Mouse (Mus musculus): ENCODE data around the gene Cfi. TPM values are rescaled to one million over a fixed set of nuclear protein-coding genes. Genes with fewer than 3 reads are reported as not detected.
A peak's percentile ranks its signal among the peaks of the same experiment; 100 is the strongest.

Cfi gene
- total and polyA plus RNA-seq, 2 experiments from 2014 or later: 0.42 to 1.2 TPM

DNA sequence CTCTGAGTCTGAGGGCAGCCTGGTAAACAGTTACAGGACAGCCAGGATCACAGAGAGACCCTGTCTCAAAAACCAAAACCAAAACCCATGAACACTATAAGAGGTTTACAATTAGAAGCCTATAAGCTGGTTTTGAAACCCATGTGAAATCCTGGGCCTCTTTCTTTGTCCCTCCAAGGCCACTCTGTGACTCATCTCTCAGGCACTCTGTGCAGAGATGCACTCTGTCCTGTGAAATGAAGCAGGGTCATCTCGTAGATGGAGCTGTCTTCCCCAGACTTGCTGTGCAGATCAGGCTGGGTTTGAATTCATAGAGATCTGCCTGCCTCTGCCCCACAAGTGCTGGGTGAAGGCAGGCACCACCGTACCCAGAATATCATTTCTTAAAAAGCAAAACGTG lies 81.7 kb downstream of the Cfi start:
- no peak for TF ChIP-seq CTCF (IDR thresholded peaks at IDR 0.05)
- Histone ChIP-seq H3K9ac (replicated peaks; ENCODE audit: low read length, poor library complexity, severe bottlenecking) (no peak overlapping the region), H3K27ac (ENCODE audit: low read depth, low read length) (no peak overlapping the region), H3K4me3 (ENCODE audit: low read depth, low read length) (no peak overlapping the region), H3K36me3 (ENCODE audit: insufficient read depth, low read length) (no peaks in the 10 kb centered on the region), H3K4me1 (ENCODE audit: insufficient read depth, low read length) (no peaks in the 10 kb centered on the region), H3K4me2 (ENCODE audit: low read depth, low read length, poor library complexity, severe bottlenecking) (no peak overlapping the region), H3K9me3 (ENCODE audit: low read length) (no peaks in the 10 kb centered on the region), H3K27me3 (ENCODE audit: insufficient read depth, low read length) (no peaks in the 10 kb centered on the region)
- no peak for ATAC-seq (ENCODE audit: low FRiP score)
- 82% methylated on average over 3 of the region's 3 CpGs for WGBS
- DNase-seq (ENCODE audit: low spot score): no peak

DNA sequence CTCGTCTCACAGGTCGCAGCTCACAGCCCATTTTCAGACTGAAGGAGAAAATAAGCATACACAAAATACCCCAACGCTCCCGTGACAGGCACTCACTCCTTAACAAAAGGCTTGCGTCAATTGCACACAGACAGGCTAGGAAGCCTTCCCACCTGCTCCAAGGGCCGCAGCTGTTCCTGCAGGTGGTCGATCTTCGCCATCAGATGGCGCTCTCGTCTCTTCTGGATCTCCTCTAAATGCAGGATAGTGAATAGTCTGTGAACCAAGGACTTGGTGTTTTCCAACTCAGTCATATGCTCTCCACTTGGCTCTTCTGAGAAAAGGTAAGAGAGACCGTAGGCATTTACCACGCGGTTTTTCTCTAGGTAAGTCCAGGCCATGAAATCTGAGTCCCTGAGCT lies 82.8 kb downstream of the Cfi start:
- Histone ChIP-seq H3K4me3 (ENCODE audit: low read depth, low read length) (no peak overlapping the region), H3K9ac (replicated peaks; ENCODE audit: low read length, poor library complexity, severe bottlenecking) (no peak overlapping the region), H3K4me2 (ENCODE audit: low read depth, low read length, poor library complexity, severe bottlenecking) (no peak overlapping the region), H3K4me1 (ENCODE audit: insufficient read depth, low read length) (no peaks in the 10 kb centered on the region), H3K36me3 (ENCODE audit: insufficient read depth, low read length) (no peaks in the 10 kb centered on the region), H3K27ac (ENCODE audit: low read depth, low read length) (no peak overlapping the region), H3K9me3 (ENCODE audit: low read length) (no peaks in the 10 kb centered on the region), H3K27me3 (ENCODE audit: insufficient read depth, low read length) (no peaks in the 10 kb centered on the region)
- TF ChIP-seq CTCF (IDR thresholded peaks at IDR 0.05): peak; percentile 85
- WGBS: 16% methylated on average over 13 of the region's 13 CpGs
- DNase-seq (ENCODE audit: low spot score) (peak; percentile 83), ATAC-seq (ENCODE audit: low FRiP score) (peak; percentile 56; the same call in 1 of the 2 replicates)

DNA sequence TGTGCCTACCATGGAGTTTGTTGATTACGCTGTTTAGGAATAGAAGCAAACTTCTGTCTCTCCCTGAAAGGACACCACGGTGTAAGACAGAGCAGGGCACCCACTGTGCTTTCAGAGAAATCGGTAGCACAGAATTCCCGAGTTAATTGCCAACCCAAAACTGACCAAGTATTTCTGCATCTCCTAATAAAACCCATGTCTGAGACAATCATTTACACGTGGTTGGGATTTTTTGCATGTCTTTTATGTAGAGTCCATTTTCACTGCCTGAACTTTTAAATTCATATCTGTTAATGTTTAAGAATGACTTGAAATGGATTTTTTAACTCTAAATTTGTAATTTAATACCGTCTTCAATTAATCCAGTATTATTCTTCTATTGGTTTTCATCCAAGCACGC lies 87.9 kb downstream of the Cfi start:
- Histone ChIP-seq H3K4me2 (ENCODE audit: low read depth, low read length, poor library complexity, severe bottlenecking) (no peak overlapping the region), H3K36me3 (ENCODE audit: insufficient read depth, low read length) (no peaks in the 10 kb centered on the region), H3K9ac (replicated peaks; ENCODE audit: low read length, poor library complexity, severe bottlenecking) (no peak overlapping the region), H3K27ac (ENCODE audit: low read depth, low read length) (no peak overlapping the region), H3K4me3 (ENCODE audit: low read depth, low read length) (no peak overlapping the region), H3K4me1 (ENCODE audit: insufficient read depth, low read length) (no peaks in the 10 kb centered on the region), H3K27me3 (ENCODE audit: insufficient read depth, low read length) (no peaks in the 10 kb centered on the region), H3K9me3 (ENCODE audit: low read length) (no peaks in the 10 kb centered on the region)
- TF ChIP-seq CTCF (IDR thresholded peaks at IDR 0.05): no peak
- 91% methylated on average over 7 of the region's 7 CpGs for WGBS
- no peak for DNase-seq (ENCODE audit: low spot score)
- no peak for ATAC-seq (ENCODE audit: low FRiP score)

Other genes starting within 250 kb of the Cfi start
- 1.3 and 2.3 TPM in 2 replicates for gene Egf, start 80.6 kb upstream of the Cfi start, total RNA-seq (2014; rRNA removed)
- gene Egf, start 80.6 kb upstream of the Cfi start, polyA plus RNA-seq (2015; fragmentation: Nextera tagmentation; extraction: Ambion mirVana): 0.94 and 1.2 TPM in 2 replicates
- not detected in 2 replicates for gene Lrit3, start 31.9 kb upstream of the Cfi start, total RNA-seq (2014; rRNA removed)
- not detected in 2 replicates for gene Lrit3, start 31.9 kb upstream of the Cfi start, polyA plus RNA-seq (2015; fragmentation: Nextera tagmentation; extraction: Ambion mirVana)
- gene Rrh, start 13.3 kb upstream of the Cfi start, total RNA-seq (2014; rRNA removed): 1.1 and 1.2 TPM in 2 replicates
- gene Rrh, start 13.3 kb upstream of the Cfi start, polyA plus RNA-seq (2015; fragmentation: Nextera tagmentation; extraction: Ambion mirVana): 0.36 TPM in 1 of 2 replicates, not detected in the other
- gene Gar1, start 4.5 kb upstream of the Cfi start, total RNA-seq (2014; rRNA removed): 1.9 and 2.1 TPM in 2 replicates
- gene Gar1, start 4.5 kb upstream of the Cfi start, polyA plus RNA-seq (2015; fragmentation: Nextera tagmentation; extraction: Ambion mirVana): 27.3 and 32.6 TPM in 2 replicates
- 22.1 and 45.9 TPM in 2 replicates for gene Pla2g12a, start 42.7 kb downstream of the Cfi start, total RNA-seq (2014; rRNA removed)
- gene Pla2g12a, start 42.7 kb downstream of the Cfi start, polyA plus RNA-seq (2015; fragmentation: Nextera tagmentation; extraction: Ambion mirVana): 55.4 and 55.6 TPM in 2 replicates
- gene Casp6, start 65.5 kb downstream of the Cfi start, total RNA-seq (2014; rRNA removed): 6.7 and 7.0 TPM in 2 replicates
- 13.2 and 13.4 TPM in 2 replicates for gene Casp6, start 65.5 kb downstream of the Cfi start, polyA plus RNA-seq (2015; fragmentation: Nextera tagmentation; extraction: Ambion mirVana)
- gene Mcub, start 134.3 kb downstream of the Cfi start, total RNA-seq (2014; rRNA removed): 6.0 and 6.7 TPM in 2 replicates
- gene Mcub, start 134.3 kb downstream of the Cfi start, polyA plus RNA-seq (2015; fragmentation: Nextera tagmentation; extraction: Ambion mirVana): 6.4 and 6.9 TPM in 2 replicates
- 39.7 and 43.2 TPM in 2 replicates for gene Sec24b, start 225.7 kb downstream of the Cfi start, total RNA-seq (2014; rRNA removed)
- 27.3 and 29.1 TPM in 2 replicates for gene Sec24b, start 225.7 kb downstream of the Cfi start, polyA plus RNA-seq (2015; fragmentation: Nextera tagmentation; extraction: Ambion mirVana)

All from midbrain, postnatal 0 days (tissue).